Mouse (Mus musculus) urinary bladder, postnatal 25 days (tissue): ENCODE measurements around the gene Rad9a.

Experiments used
- DNase-seq: peaks from one replicate; pipeline ENCODE4 v3.0.0; 2022; ENCODE audit warnings: low spot score

Rad9a gene

GRCm38 (mm10) chr19:4146366-4147021 is 55.0 kb downstream of the Rad9a start:
- DNase-seq, result no peak

- DNase-seq, result no peak
Measured at GRCm38 (mm10) chr19:4145936-4146335, 55.5 kb downstream of the Rad9a start.
